Mouse (Mus musculus) spleen, adult 2 months (tissue): ENCODE data around the gene L3mbtl4. TPM values are rescaled to one million over a fixed set of nuclear protein-coding genes. Genes with fewer than 3 reads are reported as not detected.

ENCODE experiments used
- DNase-seq, 2 experiments: peaks; one replicate each; pipeline versions ENCODE4 v3.0.0 to v3.0.0-alpha.2; 2012 to 2021; ENCODE audit warnings: low spot score in 2 of 2, low read depth in 1 of 2
- H3K27ac ChIP-seq: fragments of 200-500 bp; 2 replicates; pipeline ENCODE4 v1.5.1; 2012; ENCODE audit warnings: low read length, inconsistent platforms; ENCODE audit not compliant: insufficient read depth
- H3K27me3 ChIP-seq: fragments of 200-500 bp; 2 replicates; pipeline ENCODE4 v1.6.1; 2012; ENCODE audit warnings: mild to moderate bottlenecking, moderate library complexity, low read length, inconsistent platforms; ENCODE audit not compliant: control insufficient read depth, insufficient read depth
- H3K36me3 ChIP-seq: fragments of 200-500 bp; 2 replicates; pipeline ENCODE4 v1.6.1; 2012; ENCODE audit warnings: mild to moderate bottlenecking, low read length, inconsistent platforms; ENCODE audit not compliant: control insufficient read depth, insufficient read depth
- H3K4me1 ChIP-seq: fragments of 200-500 bp; 2 replicates; pipeline ENCODE4 v1.6.1; 2011; ENCODE audit warnings: inconsistent platforms; ENCODE audit not compliant: control insufficient read depth, insufficient read depth, insufficient read length
- H3K4me3 ChIP-seq: fragments of 200-500 bp; 2 replicates; pipeline ENCODE4 v1.5.1; 2011; ENCODE audit warnings: mild to moderate bottlenecking, inconsistent platforms; ENCODE audit not compliant: insufficient read depth, insufficient read length; ENCODE audit errors: extremely low read depth
- CTCF ChIP-seq: fragments of 200-500 bp; IDR thresholded peaks from 2 replicates; pipeline ENCODE4 v1.5.1; 2011; ENCODE audit warnings: mild to moderate bottlenecking, inconsistent platforms; ENCODE audit not compliant: insufficient read depth, insufficient read length, insufficient replicate concordance; ENCODE audit errors: extremely low read depth
- POLR2A ChIP-seq: fragments of 200-500 bp; IDR thresholded peaks from 2 replicates; pipeline ENCODE4 v1.6.1; 2011; ENCODE audit warnings: low read depth, low read length, inconsistent platforms
- WGBS: fragments of 180-500 bp; shearing (Covaris S2); methylation state at CpG from one replicate; pipeline ENCODE4 v1.1.7; 2018; 5-methylcytosine and 5-hydroxymethylcytosine counted together
- polyA plus RNA-seq: library from polyadenylated mRNA; depleted of rRNA; stranded (reverse); fragments of >200 nt; gene quantifications from 2 replicates; pipeline ENCODE4 v1.2.3, GENCODE M21; 2012

L3mbtl4 gene
- polyA plus RNA-seq, 1 experiment: not detected

- DNase-seq: no peak
- Histone ChIP-seq H3K27me3 (no peaks in the 10 kb centered on the region), H3K36me3 (no peaks in the 10 kb centered on the region), H3K4me1 (no peaks in the 10 kb centered on the region), H3K27ac (no peak overlapping the region), H3K4me3 (no peak overlapping the region)
- TF ChIP-seq POLR2A (no peak), CTCF (no peak)
- WGBS: 70% methylated on average over 3 of the region's 3 CpGs
Observed at GRCm38 (mm10) chr17:68585195-68585594, 311.6 kb downstream of the L3mbtl4 start.

GRCm38 (mm10) chr17:68591619-68592018 is 318.0 kb downstream of the L3mbtl4 start:
- H3K36me3 ChIP-seq: no peaks in the 10 kb centered on the region
- 75% methylated on average over 4 of the region's 4 CpGs for WGBS

DNA sequence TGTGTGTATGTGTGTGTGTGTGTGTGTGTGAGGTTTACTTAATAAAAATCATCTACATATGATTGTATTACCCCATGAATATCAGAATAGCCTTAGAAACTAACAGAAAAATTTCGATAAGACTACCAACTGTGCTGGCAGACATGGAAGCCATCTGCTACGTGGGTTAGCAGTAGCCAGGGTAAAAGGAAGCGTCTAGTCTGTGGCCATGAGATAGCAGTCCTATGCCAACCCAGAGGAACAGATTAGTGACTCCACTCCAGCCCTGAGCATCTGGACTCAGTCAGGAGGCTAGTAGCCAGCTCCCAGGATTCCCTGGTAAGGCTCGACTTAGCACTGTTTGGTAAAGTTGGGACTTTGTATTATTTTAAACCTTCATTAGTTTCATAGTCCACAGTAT is 329.1 kb downstream of the L3mbtl4 start:
- Histone ChIP-seq H3K4me1 (no peaks in the 10 kb centered on the region), H3K4me3 (no peak overlapping the region), H3K27me3 (no peaks in the 10 kb centered on the region), H3K36me3 (no peaks in the 10 kb centered on the region), H3K27ac (no peak overlapping the region)
- 74% methylated on average over 4 of the region's 4 CpGs for WGBS
- no peak for DNase-seq
- no peak for TF ChIP-seq POLR2A
- no peak for TF ChIP-seq CTCF

More at GRCm38 (mm10) chr17:68591619-68592018, 318.0 kb downstream of the L3mbtl4 start:
- TF ChIP-seq CTCF: no peak
- no peak for TF ChIP-seq POLR2A
- Histone ChIP-seq H3K4me1 (no peaks in the 10 kb centered on the region), H3K27ac (no peak overlapping the region), H3K4me3 (no peak overlapping the region), H3K27me3 (no peaks in the 10 kb centered on the region)
- no peak for DNase-seq

- Histone ChIP-seq H3K36me3 (no peaks in the 10 kb centered on the region), H3K27me3 (no peaks in the 10 kb centered on the region), H3K4me1 (no peaks in the 10 kb centered on the region), H3K4me3 (no peak overlapping the region), H3K27ac (no peak overlapping the region)
- DNase-seq: no peak
- WGBS: 56% methylated on average over 6 of the region's 6 CpGs
- no peak for TF ChIP-seq CTCF
- no peak for TF ChIP-seq POLR2A
Observed at GRCm38 (mm10) chr17:68607691-68608090, 334.1 kb downstream of the L3mbtl4 start.

- WGBS: 86% methylated on average over 6 of the region's 6 CpGs
- TF ChIP-seq POLR2A: no peak
- TF ChIP-seq CTCF: no peak
- Histone ChIP-seq H3K36me3 (no peaks in the 10 kb centered on the region), H3K27me3 (no peaks in the 10 kb centered on the region), H3K4me1 (no peaks in the 10 kb centered on the region), H3K4me3 (no peak overlapping the region), H3K27ac (no peak overlapping the region)
- no peak for DNase-seq
Observed at GRCm38 (mm10) chr17:68611247-68611646, 337.6 kb downstream of the L3mbtl4 start.

DNA sequence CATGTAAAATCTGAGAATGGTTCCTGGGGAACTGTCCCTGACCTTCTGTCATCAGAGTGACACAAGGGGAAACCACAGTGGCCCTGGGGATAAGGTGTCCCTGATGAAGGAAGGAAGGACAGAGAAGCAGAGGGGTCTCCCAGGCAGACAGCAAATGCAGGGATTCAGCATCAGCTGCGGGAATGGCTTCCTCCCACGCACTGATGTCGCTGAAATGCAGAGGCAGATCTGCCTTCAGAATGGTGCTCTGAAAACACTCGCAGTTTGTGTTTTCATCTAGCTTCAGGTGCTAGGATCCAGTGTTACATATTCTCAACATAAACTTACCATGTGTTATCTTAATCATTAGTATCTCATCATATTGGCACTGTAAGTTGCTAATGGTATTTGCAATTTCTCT is 351.7 kb downstream of the L3mbtl4 start:
- Histone ChIP-seq H3K27ac (no peak overlapping the region), H3K4me3 (no peak overlapping the region), H3K36me3 (no peaks in the 10 kb centered on the region), H3K4me1 (no peaks in the 10 kb centered on the region), H3K27me3 (no peaks in the 10 kb centered on the region)
- DNase-seq: no peak
- 76% methylated on average over 4 of the region's 4 CpGs for WGBS
- TF ChIP-seq CTCF (no peak), POLR2A (no peak)

DNA sequence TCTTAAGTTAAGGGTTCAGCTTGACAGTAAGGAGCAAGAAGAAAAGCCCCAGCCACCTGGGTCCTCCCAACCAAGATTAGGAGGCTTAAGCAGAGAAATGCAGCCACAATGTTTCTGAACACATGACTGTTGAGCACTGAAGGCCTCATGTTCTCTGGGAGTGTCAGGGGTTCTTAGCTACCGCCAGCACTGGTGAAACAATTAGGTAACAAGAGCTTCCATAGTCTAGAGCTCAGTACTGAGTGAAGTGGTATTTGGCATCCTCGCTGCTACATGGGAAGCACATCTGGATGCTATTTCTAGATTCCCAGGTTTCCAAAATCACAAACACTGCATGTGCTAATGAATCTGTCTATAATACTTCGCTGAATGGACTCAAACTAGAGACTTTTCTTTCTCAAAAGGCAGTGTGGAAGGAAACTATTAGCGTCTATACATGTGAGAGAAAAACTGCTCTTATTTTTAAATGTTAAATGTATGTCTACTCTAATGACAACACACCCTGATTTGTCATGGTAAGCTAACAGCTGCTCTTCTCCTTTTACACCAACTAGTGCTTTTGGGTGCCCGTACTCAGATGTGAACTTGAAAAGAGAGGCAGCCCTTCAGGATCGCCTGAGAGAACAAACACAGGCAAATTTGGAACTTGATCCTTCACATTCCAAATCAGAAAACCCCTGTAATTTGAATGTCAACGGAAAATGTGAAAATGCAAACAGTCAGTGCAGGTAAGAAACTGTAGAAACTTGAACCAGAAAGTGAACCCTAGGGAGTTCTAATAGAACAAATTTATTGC is 356.2 kb downstream of the L3mbtl4 start:
- Histone ChIP-seq H3K27me3 (no peaks in the 10 kb centered on the region), H3K36me3 (no peaks in the 10 kb centered on the region), H3K4me1 (no peaks in the 10 kb centered on the region), H3K4me3 (no peak overlapping the region), H3K27ac (no peak overlapping the region)
- TF ChIP-seq POLR2A (no peak), CTCF (no peak)
- 75% methylated on average over 7 of the region's 7 CpGs for WGBS
- no peak for DNase-seq
